Mouse (Mus musculus): ENCODE measurements around the gene Maml2.

Maml2 gene

DNA sequence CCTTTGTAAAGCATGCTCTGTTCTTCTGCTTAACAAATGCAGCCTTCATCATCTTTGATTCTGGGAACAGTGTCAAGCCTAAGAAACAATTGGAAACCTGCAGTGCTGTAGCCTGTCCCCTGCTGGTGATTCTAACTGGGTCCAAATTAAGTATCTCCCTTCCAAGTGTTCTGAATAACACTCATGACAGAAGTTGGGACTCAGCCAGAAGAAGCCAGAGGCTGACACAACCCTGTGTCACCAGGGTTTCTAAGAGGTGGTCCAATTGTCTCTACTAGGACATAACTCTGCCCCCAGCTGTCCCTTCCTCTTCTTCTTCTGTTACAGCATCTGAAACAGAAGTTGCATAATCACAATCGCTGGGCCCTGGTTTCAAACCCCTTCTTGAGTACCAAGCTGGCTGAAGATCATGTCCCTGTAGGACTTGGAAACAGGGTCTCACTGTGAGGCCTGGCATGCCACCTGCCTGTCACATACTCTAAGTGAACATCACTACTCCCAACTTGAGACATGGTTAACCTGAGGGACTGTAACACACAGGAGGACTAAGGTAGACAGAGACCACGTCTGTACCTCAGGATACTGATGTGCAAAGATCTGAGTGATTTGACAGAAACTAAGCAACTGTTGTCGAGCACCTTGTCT lies 373.5 kb downstream of the Maml2 start:
- POLR2A ChIA-PET, result no interaction called here
- CTCF ChIA-PET, result no interaction called here

DNA sequence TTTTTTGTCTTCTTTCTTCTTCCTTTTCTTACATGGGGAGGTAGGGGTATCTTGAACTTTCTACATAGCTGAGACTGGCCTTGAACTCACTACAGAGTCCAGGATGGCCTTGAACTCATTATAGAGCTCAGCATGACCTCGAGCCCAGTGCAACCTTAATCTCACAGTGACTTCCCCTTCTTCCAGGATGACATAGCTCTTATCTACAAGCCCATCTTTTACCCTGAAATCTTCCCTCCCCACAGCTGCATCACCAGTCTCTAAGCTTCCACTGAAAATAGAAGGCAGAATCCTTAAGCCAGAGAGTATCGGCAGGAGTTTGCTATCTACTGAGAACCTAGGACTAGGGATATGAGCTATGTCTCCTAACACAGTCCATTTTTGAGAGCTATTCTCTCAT lies 375.5 kb downstream of the Maml2 start:
- ChIA-PET POLR2A (interaction anchor here in 1 of 4 experiments (0.5 kb wide), 1 partner anchor 386 kb away, joined by 4 read pairs; no protein-coding TSS in a partner anchor), CTCF (interaction anchor here in 1 of 4 experiments (1.0 kb wide), 1 partner anchor 8 kb away, joined by 5 read pairs; no protein-coding TSS in a partner anchor)

DNA sequence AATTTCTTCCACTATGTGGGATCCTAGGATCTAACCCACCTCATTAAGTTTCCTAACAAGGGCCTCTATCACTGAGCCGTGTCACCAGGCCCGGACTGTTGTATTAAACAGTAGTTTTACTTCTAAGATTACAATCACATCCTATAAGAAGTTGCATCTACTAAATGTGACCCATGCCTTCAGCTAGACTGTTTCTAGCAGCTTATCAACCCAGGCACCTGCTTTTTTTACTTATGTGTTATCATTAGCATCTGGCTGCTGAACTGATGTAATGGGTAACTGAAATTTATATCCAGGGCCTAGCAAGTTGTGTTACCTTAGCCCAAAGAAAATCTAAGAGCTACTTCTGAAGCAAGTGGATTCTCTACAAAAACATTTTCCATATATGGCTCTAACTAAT lies 380.3 kb downstream of the Maml2 start:
- CTCF ChIA-PET, result no interaction called here

DNA sequence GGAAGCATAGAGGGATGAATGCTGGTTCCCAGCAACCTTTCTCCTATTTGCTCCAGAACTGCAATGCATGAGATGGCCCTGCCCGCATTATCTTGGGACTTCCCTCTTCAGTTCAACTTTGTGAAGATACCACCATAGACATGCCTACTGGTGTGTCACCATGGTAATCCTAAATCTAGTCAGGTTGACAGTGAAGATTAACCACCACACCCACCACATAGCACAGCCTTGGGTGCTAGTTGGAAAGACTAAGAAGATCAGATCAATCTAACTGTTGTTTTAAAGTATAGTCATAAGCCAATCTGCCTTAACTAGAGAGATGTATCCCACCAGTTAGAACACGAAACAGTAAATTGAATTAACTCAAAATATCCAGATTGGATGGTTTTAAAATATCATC lies 381.9 kb downstream of the Maml2 start:
- POLR2A ChIA-PET, result interaction anchor here in 1 of 4 experiments (1.0 kb wide), 1 partner anchor 74 kb away, joined by 3 read pairs; no protein-coding TSS in a partner anchor
- CTCF ChIA-PET, result no interaction called here

More for the DNA sequence above, 380.3 kb downstream of the Maml2 start:
- POLR2A ChIA-PET, result interaction anchor here in 1 of 4 experiments (1.2 kb wide), 1 partner anchor 21 kb away, joined by 3 read pairs; no protein-coding TSS in a partner anchor

DNA sequence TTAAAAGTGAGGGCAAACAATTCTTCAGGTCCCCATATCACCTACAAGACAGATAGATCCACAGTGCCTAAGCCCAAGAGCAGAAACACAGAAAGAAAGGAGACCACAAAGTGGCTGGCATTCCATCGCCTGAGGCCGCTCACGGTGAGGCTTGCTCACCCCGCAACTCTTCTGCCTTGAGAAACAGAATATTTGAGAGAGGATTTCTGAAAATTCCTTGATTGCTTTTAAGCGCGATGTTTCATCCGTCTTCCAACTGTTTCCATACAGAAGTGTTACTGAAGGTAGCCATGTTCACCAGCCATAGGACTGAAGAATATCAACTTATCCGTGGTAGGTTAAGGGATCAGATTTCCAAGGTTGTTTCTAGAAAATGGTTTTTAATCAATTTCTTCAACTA lies 383.4 kb downstream of the Maml2 start:
- POLR2A ChIA-PET, result interaction anchor here in 3 of 4 experiments (0.6 to 1.8 kb wide), 10 partner anchors 15 to 1099 kb away, joined by 3 to 7 read pairs (median 3); partner anchors contain the start of genes Fam76b (in 1 of the 3) and Mtmr2 (in 1 of the 3)
- CTCF ChIA-PET, result interaction anchor here in 3 of 4 experiments (0.5 to 1.8 kb wide), 8 partner anchors 8 to 1705 kb away, joined by 3 to 7 read pairs (median 4); no protein-coding TSS in a partner anchor

DNA sequence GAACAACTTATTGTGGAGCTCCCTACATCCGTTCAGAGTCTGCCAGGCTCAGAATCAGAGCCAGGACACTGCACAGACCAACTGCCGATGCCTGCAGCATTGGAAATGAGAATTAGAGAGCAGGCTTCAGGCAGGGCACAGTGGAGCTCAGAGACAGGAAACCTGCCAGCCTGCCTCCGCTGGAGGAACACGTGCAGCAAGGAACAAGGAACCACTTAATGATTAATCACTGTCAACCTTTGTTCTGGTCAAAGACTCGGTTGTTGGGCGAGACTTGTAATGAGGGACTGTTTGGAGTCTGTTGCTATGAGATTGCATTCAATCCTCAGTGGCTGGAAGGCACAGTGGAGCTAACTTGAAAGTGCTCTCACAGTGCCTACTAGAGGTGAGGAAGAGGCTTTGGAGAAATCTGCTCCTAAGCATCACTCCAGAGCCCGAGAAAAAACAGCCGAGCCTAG lies 383.9 kb downstream of the Maml2 start:
- POLR2A ChIA-PET, result interaction anchor here in 3 of 4 experiments (0.6 to 1.8 kb wide), 10 partner anchors 15 to 1098 kb away, joined by 3 to 7 read pairs (median 3); partner anchors contain the start of genes Fam76b (in 1 of the 3) and Mtmr2 (in 1 of the 3)
- CTCF ChIA-PET, result interaction anchor here in 3 of 4 experiments (0.5 to 1.8 kb wide), 8 partner anchors 8 to 1704 kb away, joined by 3 to 7 read pairs (median 4); no protein-coding TSS in a partner anchor

GRCm38 (mm10) chr9:13684327-13684934 lies 386.7 kb downstream of the Maml2 start:
- ChIA-PET POLR2A (interaction anchor here in 2 of 4 experiments (1.2 to 2.6 kb wide), 3 partner anchors 13 to 16 kb away, joined by 4 to 7 read pairs (median 6); no protein-coding TSS in a partner anchor), CTCF (interaction anchor here in 1 of 4 experiments (1.2 kb wide), 1 partner anchor 32 kb away, joined by 3 read pairs; no protein-coding TSS in a partner anchor)

- CTCF ChIA-PET, result interaction anchor here (0.6 to 1.3 kb wide), 8 partner anchors 8 to 456 kb away, joined by 3 to 5 read pairs (median 4); no protein-coding TSS in a partner anchor
- POLR2A ChIA-PET, result interaction anchor here in 2 of 4 experiments (0.6 to 1.6 kb wide), 3 partner anchors 8 to 455 kb away, joined by 3 to 5 read pairs (median 3); no protein-coding TSS in a partner anchor
These were observed 389.4 kb downstream of the Maml2 start for GRCm38 (mm10) chr9:13686977-13687659.

DNA sequence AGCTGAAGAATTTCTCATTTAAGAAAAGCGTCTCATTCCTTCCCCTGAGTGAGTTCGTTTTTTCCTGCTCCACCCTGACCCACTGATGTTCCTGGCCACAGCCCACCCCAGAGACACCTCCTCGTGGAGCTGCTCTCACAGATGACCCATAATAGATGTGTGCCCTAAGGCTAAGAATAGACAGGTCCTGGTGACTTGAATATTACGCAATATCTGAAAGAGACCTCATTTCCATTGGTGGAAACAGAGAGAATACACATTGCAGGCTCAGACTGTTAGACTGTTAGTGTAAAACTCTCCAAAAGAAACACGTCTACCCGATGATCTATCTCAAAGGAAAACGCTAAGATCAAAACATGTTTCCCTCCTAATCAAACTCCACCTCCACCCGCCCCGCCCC lies 391.2 kb downstream of the Maml2 start:
- ChIA-PET CTCF (no interaction called here), POLR2A (no interaction called here)

DNA sequence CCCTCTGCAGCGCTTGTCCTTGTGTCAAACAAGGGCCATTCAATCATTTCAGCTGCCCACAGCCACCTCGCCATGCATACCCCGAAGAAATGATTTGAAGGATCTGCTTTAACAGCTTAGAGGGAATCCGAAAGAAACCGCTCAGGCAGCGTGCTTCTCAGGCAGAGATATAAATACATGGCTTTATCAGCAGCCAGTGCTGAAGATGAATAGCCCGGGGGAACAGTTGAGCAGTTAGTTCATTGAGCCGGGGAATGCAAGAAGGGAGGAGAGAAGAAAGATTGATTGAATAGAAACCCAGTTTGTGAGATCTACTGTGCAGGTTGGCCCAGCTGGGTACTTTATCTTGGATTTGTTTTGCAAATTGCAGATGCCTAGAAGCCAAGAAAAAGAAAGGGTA lies 392.6 kb downstream of the Maml2 start:
- ChIA-PET POLR2A (interaction anchor here in 1 of 4 experiments (0.6 to 0.9 kb wide), 2 partner anchors 11 to 59 kb away, joined by 3 to 4 read pairs; no protein-coding TSS in a partner anchor), CTCF (interaction anchor here in 2 of 4 experiments (0.6 to 0.7 kb wide), 2 partner anchors 9 to 44 kb away, joined by 3 to 4 read pairs; no protein-coding TSS in a partner anchor)

DNA sequence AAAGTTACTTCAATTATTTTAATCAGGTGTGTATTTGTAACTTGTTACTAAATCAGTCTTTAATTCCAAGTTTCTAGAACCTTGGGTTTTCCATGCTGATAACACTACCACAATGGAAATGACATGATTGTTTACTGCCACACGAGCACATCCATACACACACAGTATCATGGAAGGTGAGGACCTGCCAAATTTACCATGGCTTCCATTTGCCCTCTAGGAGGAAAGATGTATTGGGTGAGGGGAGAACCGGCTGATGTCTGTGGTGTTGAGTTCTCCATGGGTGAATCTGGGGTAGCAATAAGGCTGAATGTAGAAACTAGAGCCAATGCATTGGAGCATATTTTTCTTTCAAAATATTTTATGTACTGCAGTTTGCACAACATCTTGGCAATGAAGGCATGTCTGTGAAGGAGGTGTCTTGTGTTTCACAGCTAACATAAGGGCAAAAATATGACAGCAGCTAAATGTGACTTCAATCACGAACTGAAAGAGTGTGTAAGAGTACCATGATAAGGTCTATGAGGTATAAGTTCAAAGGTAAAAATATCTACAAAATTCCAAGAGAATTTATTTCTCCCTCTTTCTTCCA lies 396.0 kb downstream of the Maml2 start:
- ChIA-PET CTCF (no interaction called here), POLR2A (no interaction called here)

DNA sequence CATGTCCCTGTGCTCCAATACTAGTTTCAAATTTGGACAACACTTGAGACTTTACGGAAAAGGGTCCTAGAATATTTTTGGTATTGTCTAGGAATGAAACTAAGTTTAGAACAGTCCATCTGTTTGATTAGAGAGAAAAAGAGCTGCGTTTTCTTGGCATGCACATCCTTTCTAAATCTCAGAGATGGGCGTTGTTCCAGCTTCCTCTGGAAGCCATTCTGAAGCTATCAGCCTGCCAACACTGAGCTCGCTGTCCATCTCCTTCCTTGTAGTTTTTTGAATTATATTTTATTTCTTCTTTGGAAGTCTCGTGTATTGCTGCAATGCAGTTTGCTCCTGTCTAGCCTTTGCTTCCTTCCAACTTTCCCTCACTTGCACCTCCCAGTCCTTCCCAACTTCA lies 396.5 kb downstream of the Maml2 start:
- CTCF ChIA-PET, result no interaction called here
- POLR2A ChIA-PET, result no interaction called here

- CTCF ChIA-PET, result interaction anchor here in 3 of 4 experiments (0.5 to 1.6 kb wide), 4 partner anchors 15 to 466 kb away, joined by 3 to 4 read pairs (median 4); no protein-coding TSS in a partner anchor
- POLR2A ChIA-PET, result interaction anchor here in 2 of 4 experiments (0.7 to 2.0 kb wide), 8 partner anchors 10 to 401 kb away, joined by 3 to 7 read pairs (median 4); partner anchors contain the start of gene Mtmr2 (in 2 of the 2)
These were observed 399.5 kb downstream of the Maml2 start for GRCm38 (mm10) chr9:13697041-13697811.

GRCm38 (mm10) chr9:13697869-13698268 lies 400.1 kb downstream of the Maml2 start:
- ChIA-PET POLR2A (interaction anchor here in 3 of 4 experiments (0.7 to 2.0 kb wide), 10 partner anchors 11 to 959 kb away, joined by 3 to 7 read pairs (median 4); partner anchors contain the start of gene Mtmr2 (in 2 of the 3)), CTCF (interaction anchor here in 3 of 4 experiments (0.6 to 1.6 kb wide), 4 partner anchors 16 to 466 kb away, joined by 3 to 5 read pairs (median 4); no protein-coding TSS in a partner anchor)

DNA sequence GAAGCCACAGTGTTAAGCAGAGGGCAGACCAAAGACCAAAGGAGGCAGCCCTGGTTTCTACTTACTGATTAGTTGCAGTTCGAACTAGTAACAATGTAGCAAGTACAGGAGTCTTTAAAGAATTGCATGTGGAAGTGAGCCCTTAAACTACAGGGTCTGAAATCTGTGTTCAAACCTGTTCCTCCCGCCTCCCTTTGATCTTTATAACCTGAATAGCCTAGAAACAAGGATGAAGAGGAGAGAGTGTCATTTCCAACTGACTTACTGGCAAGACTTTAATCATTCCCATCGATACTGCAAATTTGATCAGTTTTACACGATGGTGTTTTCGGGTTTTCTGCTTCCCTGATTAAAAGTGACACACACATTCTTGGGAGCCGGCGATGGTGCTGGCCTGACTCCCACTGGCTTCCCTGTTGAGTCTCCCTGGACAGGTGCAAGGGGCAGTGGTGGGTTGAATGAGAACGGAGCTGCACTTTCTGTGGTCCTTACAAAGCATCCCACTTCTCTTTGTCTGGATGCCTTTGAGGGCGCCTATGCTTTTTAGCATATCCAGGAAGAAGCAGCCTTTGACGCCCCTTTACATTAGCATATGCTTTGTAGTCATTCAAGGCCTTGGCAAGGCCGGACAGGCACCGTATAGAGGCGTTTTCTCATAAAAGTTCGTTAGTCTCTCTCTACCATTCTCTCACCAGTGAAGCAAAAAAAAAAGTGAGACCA lies 401.5 kb downstream of the Maml2 start:
- ChIA-PET CTCF (interaction anchor here (0.6 to 1.7 kb wide), 6 partner anchors 16 to 468 kb away, joined by 3 to 5 read pairs (median 4); no protein-coding TSS in a partner anchor), POLR2A (interaction anchor here in 3 of 4 experiments (0.5 to 3.1 kb wide), 23 partner anchors 9 to 455 kb away, joined by 3 to 14 read pairs (median 3); partner anchors contain the start of genes Mtmr2 (in 2 of the 3), Cep57 (in 1 of the 3) and Fam76b (in 1 of the 3))

GRCm38 (mm10) chr9:13699781-13700116 lies 402.0 kb downstream of the Maml2 start:
- ChIA-PET CTCF (interaction anchor here (0.6 to 1.7 kb wide), 6 partner anchors 17 to 468 kb away, joined by 3 to 5 read pairs (median 4); no protein-coding TSS in a partner anchor), POLR2A (interaction anchor here in 3 of 4 experiments (0.5 to 3.1 kb wide), 22 partner anchors 8 to 456 kb away, joined by 3 to 14 read pairs (median 3); partner anchors contain the start of genes Mtmr2 (in 2 of the 3), Cep57 (in 1 of the 3) and Fam76b (in 1 of the 3))

All from embryonic stem cell, embryonic (primary cell).